Mouse (Mus musculus) G1E-ER4 (cell line): Measurements from ENCODE around the gene Wnt10a. TPM values are rescaled to one million over a fixed set of nuclear protein-coding genes. Genes with fewer than 3 reads are reported as not detected.

Experiments
- GATA1 ChIP-seq: IDR thresholded peaks from one replicate; pipeline ENCODE4 v1.8.0; 2012; ENCODE audit warnings: low read length, inconsistent platforms
- polyA plus RNA-seq: library from polyadenylated mRNA; stranded (reverse); fragments of >175 nt; gene quantifications from 2 replicates; pipeline ENCODE4 v1.2.3, GENCODE M21; 2012

The Wnt10a gene
- polyA plus RNA-seq, 1 experiment: not detected

GRCm38 (mm10) chr1:74774062-74774461, 17.3 kb upstream of the Wnt10a start:
- TF ChIP-seq GATA1: no peak

GRCm38 (mm10) chr1:74775816-74776215, 15.5 kb upstream of the Wnt10a start:
- no peak for TF ChIP-seq GATA1

DNA sequence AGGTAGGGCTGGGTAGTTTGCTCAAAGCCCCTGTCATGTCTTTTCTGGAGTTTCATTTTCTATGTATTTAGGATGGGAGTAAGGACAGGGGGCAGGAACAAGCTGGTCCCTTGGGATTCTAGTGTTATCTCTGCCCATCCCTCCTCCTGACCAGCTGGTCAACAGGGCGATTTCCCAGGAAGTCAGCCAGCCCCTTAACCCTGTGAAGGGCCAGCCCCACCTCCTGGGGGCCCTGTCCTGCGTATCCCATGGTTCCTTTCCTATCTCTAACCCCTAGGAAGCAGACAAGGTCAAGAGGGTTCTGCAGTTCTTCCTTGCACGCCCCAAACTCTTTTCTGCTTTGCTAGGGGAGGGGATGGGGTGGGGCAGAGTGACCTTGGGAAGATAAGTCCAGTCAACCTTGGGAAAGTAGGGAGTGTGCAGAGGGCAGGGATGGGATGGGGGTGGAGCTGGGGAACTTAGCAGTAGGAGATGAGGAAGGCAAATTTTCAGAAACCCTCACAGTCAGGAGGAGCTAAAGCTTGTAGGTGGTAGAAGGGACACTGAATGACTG, 12.3 kb upstream of the Wnt10a start:
- TF ChIP-seq GATA1: no peak

GRCm38 (mm10) chr1:74782045-74782444, 9.3 kb upstream of the Wnt10a start:
- TF ChIP-seq GATA1: no peak

DNA sequence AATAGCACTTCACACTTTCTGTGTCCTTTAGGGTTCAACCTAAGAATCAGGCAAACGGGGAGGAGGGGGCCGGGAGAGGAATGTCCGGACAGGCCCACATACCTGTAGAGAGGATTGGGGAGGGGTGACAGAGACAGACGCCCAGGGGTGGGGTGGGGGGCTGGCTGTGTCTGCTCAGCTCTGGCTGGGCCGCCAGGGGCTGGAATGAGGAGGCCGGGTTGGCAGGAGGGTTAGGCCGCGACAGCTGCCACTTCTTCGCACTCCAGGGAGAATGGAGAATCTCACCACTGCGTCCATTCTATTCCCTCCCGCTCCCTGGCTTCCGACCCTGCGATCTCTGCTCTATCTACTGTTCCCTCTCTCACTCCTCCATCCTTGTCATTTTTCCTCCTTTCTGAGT, 7.8 kb upstream of the Wnt10a start:
- TF ChIP-seq GATA1: no peak

DNA sequence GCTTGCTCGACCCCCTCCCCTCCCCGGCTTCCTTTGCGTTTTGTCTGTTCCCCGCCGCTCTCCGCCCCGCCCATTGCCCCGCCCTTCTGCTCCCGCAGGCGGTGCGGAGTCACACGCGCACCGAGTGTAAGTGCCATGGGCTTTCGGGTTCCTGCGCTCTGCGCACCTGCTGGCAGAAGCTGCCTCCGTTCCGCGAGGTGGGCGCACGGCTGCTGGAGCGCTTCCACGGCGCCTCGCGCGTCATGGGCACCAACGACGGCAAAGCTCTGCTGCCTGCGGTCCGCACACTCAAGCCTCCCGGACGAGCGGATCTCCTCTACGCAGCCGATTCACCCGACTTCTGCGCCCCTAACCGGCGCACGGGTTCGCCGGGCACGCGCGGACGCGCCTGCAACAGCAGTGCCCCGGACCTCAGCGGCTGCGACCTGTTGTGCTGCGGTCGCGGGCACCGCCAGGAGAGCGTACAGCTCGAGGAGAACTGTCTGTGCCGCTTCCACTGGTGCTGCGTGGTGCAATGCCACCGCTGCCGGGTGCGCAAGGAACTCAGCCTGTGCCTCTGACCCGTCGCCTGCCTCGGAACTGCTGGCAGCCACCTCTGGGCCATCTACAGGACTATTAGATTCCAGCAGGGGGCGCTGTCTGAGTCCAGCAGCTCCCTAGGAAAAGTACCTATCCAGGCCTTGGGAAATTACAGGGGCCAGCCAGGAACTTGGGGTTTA, 7.1 kb upstream of the Wnt10a start:
- no peak for TF ChIP-seq GATA1

DNA sequence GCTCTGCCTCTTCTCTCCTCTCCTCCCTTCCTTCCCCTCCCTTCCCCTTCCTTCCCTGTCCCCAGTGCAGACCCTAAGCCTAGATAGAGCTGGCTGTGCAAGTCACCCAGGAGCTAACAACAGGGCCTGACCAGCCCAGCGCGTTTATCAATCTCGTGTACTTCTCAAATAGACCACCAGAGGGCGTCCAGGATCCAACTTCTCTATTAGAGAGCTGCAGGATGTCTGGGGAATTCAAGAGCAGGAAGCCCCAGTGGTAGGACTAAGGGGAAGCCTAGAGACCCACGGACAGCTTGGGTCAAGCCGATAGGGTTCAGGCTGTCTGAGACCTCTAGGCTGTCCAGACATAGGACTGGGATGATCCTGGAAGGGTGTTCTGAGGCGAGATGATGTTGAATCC, 3.5 kb upstream of the Wnt10a start:
- TF ChIP-seq GATA1: no peak

DNA sequence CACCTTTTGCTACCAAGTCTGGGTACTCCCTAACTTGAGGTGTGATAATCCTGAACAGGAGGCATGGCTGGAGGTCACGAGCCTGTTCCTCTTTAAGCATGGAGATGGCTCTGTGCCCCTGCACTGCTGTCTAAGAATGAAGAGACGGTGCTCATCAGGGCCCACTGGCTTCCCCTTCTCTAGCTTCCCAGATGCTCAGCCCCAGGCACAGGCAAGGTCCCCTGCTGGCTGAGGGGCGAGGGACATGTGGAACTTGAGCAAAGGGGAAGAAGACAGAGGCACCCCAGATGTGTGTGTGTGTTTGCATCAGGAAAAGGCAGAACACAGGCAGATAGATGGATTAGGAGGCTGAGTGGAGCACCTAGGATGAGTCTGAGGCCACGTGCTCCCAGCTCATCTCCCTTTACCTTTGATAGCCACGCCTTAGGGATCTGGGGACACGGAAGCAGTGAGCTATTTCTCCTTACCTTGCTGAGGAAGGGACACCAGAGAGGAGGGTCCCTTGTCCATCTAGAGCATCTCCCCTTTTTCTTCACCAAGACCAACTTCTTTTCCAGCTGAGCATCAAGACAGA, 2.6 kb upstream of the Wnt10a start:
- no peak for TF ChIP-seq GATA1

GRCm38 (mm10) chr1:74790095-74790494, 1.2 kb upstream of the Wnt10a start:
- TF ChIP-seq GATA1: no peak

- no peak for TF ChIP-seq GATA1
Observed at GRCm38 (mm10) chr1:74792831-74793660, 1.7 kb downstream of the Wnt10a start.

DNA sequence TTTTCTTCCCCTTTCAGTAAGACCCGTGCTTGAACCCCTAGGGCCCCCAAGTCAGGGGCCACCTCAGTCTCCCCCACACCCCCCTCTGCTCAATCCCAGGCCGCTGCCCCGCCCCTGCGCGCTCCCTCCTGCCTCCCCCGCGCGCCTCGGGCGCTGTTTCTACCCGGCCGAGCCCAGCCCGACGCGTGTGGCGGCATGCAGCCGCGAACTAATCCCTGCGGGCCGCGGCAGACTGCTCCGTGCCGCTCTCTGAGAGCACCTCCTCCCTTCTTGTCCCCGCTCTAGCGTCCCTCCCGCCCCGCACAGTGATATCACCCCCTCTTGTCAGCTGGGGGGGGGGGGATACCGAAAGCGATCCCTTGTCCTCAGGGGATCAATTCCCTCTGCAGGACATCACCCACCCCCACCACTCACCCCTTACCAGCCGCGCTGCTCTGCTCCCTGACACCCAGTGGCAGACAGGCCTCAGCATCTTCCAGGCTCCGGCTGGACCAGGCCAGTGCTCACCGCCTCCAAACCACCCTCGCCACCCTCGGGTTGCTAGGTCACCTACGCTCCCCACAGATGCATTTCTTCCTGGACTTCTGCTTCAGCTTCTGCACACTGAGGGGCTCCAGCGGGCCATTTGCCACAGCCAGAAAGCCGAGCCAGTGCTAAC, 3.3 kb downstream of the Wnt10a start:
- no peak for TF ChIP-seq GATA1

GRCm38 (mm10) chr1:74795145-74795529, 3.8 kb downstream of the Wnt10a start:
- TF ChIP-seq GATA1: no peak

GRCm38 (mm10) chr1:74797459-74797858, 6.1 kb downstream of the Wnt10a start:
- TF ChIP-seq GATA1: no peak

- TF ChIP-seq GATA1: no peak
Observed at GRCm38 (mm10) chr1:74800424-74800888, 9.1 kb downstream of the Wnt10a start.

DNA sequence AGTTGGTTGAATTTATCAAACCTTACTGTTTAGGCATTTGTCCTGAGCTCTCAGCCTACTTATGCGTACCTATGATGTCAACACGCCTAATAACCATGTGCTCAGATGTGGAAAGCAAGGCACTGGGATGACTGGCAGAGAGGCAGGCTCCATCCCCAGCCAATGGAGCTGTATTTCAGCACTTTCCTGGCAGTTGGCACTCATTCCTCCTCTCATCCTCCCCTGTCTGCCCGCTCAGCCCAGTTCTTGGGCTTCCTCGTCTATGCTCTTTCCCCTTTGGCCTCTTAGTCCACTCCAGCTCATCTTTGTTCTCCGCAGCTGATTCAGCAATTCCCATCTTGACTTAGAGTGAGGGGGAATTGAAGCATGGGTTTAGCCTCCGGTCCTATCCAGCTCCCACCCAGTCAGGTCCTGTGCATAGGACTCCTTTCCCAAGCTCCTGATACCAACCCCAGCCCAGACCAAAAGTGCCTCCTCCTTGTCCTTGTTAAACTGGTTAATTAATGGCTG, 10.4 kb downstream of the Wnt10a start:
- TF ChIP-seq GATA1: no peak
